In genomic region chr9:112864921-112865320, GRCm38 (mm10) we compare ENCODE assay signal across 16 mouse cellular contexts.
A peak's percentile ranks its signal among the peaks of the same experiment; 100 is the strongest.
DNase-seq lines count a peak whose midpoint lies in the region; ATAC-seq lines count a peak whose summit lies in the region.
"Had no signal": no experiment of that assay in that cellular context is flagged by ENCODE, and none has a peak within 500 bp of the region (broad histone marks: within the 10 kb centered on the region; RNA-seq: fewer than 3 reads in every experiment).

No protein-coding gene starts in this region.

- no peak for ATAC-seq in erythroblast, adult 5-6 weeks (replicated peaks; ENCODE audit: low FRiP score, poor library complexity, severe bottlenecking)
- ATAC-seq: forebrain, embryonic 15.5 days; midbrain, embryonic 16.5 days had no signal

- DNase-seq in frontal cortex, adult 2 months (ENCODE audit: extremely low spot score in 1 of 2, low spot score in 1 of 2): peak; percentile 50 to 66
- no peak for DNase-seq in frontal cortex, postnatal 14 days (ENCODE audit: low spot score in 2 of 2)
- peak; percentile 35 for DNase-seq in left cerebral cortex, adult 11 months (ENCODE audit: low spot score)
- no peak for DNase-seq in left cerebral cortex, postnatal 4 days
- DNase-seq in layer of hippocampus, postnatal 36 days: peak; percentile 28 to 42
- peak; percentile 81 for DNase-seq in telencephalon, adult 2 months (ENCODE audit: low read depth, low spot score)
- no peak for DNase-seq in cerebellum, postnatal 25 days
- DNase-seq: adrenal gland, postnatal 14 days; cerebellum, adult 9-11 months; gastrocnemius, postnatal 25 days; heart, postnatal 4 days; lung, embryonic 14.5 days; thymus, postnatal 14 days had no signal

- intact Hi-C loops in left cerebral cortex, postnatal 4 days (cut with DNase I): no loop called here

Comparison
In these comparisons a context has a peak if more than half of its experiments do, and no peak if none do; other contexts are left out.
1. DNase-seq: peak in frontal cortex, adult 2 months (2 of 2), left cerebral cortex, adult 11 months (single experiment), layer of hippocampus, postnatal 36 days (2 of 2) and telencephalon, adult 2 months (single experiment); none in frontal cortex, postnatal 14 days (0 of 2), left cerebral cortex, postnatal 4 days (single experiment) and cerebellum, postnatal 25 days (0 of 2).